Mouse (Mus musculus) gastrocnemius, postnatal 25 days (tissue): ENCODE measurements around the gene Ankrd13b. TPM values are rescaled to one million over a fixed set of nuclear protein-coding genes. Genes with fewer than 3 reads are reported as not detected.
"Not testable (repeated sequence)": the region's sequence is repeated elsewhere in the genome, so short reads cannot be mapped to it uniquely, and the experiment has no call there.

Experiments
- DNase-seq: peaks from one replicate; pipeline ENCODE4 v3.0.0; 2022
- long read RNA-seq, 2 experiments: library from polyadenylated mRNA; stranded (forward); transcript quantifications; one replicate each; pipeline ENCODE4 v2.0.0; 2021
- total RNA-seq, 2 experiments: library from RNA; stranded (reverse); gene quantifications; 1 replicate in 1 of 2; 2 replicates in 1 of 2; pipeline ENCODE4 v1.2.3; 2021

The Ankrd13b gene
- 1 to 10 TPM; 7.4 to 7.8 TPM for total RNA-seq
- long read RNA-seq, experiment 1, partial matches to known transcripts = 5 of 5 reads
- long read RNA-seq, experiment 1, other reads (novel, unspliced or antisense) = 0 of 5 reads
- long read RNA-seq, experiment 2, partial matches to known transcripts = 0 of 1 reads
- long read RNA-seq, experiment 2, other reads (novel, unspliced or antisense) = 1 of 1 reads

GRCm38 (mm10) chr11:77489591-77490235 is at the start of gene Ankrd13b:
TSS of gene Ankrd13b (minus strand) at chr11:77489678.
- peak; percentile 70 for DNase-seq

- no peak for DNase-seq
These were observed 42.8 kb upstream of the Ankrd13b start for GRCm38 (mm10) chr11:77532202-77532846.

GRCm38 (mm10) chr11:77530862-77531261 is 41.4 kb upstream of the Ankrd13b start:
- no peak for DNase-seq

- DNase-seq = no peak
These were observed 40.2 kb upstream of the Ankrd13b start for GRCm38 (mm10) chr11:77529644-77530043.

DNA sequence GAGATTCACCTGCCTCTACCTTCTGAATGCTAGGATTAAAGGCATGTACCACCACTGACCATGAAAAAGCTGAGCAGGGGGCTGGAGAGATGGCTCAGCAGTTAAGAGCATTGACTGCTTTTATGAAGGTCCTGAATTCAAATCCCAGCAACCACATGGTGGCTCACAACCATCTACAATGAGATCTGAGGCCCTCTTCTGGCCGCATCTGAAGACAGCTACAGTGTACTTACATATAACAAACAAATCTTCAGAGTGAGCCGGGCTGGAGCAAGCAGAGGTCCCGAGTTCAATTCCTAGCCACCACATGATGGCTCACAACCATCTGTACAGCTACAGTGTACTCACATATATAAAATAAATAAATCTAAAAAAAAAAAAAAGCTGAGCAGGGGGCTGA is 38.9 kb upstream of the Ankrd13b start:
- not testable (repeated sequence) for DNase-seq

DNA sequence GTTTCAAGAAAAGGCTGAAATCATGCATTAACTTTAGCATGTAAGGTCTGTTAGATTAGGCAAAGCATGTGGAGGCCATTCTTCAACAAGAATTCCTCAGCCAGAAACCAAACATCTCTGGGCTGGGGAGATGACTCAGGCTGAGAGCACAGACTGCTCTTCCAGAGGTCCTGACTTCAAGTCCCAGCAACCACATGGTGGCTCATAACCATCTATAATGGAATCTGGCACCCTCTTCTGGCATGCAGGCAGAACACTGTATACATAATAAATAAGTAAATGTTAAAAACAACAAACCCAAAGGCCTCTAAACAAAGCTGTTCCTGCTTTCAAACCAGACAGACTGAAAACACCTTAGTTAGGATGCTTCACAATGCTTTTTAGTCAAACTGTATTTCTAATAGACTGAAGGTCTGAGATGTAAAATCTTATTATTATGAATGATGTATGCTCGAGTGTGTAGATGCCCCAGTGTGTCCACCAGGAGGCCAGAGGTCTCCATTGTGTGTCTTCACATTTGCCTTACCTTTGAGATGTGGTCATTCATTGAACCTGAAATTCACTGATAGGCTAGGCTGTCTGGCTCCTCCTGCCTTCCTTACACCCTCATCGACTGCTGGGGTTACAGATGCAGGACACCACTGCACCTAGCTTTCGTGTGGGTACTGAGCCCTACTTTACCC is 36.5 kb upstream of the Ankrd13b start:
- DNase-seq = no peak

DNA sequence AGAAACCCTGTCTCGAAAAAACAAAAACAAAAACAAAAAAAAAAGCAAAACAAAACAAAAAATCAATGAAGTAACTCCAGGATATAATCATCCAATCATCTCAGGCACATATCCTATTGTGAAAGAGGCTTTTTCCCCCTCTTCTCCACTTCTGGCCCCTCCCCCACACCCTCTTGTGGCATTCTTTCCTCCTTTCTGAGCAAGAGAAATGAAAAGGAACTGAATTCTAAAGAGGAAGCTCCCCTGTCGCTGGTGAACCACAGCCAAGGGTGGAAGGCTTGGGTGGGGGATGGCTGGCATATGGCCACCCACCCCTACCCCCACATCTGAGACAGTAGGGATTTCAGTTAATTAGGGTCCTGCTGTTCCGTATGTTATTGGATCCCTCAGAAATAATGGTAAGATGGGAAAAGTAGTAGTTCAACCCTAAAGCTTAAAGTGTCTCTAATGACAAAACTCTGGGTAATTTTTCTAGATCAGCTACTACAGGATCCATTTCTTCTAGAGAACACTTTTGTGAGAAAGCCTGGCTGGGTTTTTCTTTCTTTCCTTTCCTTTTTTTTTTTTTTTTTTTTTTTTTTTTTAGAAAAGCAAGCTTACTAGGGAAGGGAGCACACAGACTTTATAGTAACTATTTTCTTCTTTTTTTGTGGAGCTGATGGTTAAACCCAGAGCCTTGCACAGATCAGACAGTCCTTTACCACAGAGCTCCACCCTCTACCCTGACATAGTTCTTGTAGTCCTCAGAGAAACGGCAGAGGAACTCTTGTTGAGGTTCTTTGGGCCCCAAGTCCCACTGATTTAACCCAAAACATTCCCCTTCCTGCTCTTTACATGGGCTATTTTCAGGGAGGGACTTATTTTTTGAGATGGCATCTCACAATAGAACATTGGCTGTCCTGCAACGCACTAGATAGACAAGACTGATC is 31.4 kb upstream of the Ankrd13b start:
- peak; percentile 13 for DNase-seq

DNA sequence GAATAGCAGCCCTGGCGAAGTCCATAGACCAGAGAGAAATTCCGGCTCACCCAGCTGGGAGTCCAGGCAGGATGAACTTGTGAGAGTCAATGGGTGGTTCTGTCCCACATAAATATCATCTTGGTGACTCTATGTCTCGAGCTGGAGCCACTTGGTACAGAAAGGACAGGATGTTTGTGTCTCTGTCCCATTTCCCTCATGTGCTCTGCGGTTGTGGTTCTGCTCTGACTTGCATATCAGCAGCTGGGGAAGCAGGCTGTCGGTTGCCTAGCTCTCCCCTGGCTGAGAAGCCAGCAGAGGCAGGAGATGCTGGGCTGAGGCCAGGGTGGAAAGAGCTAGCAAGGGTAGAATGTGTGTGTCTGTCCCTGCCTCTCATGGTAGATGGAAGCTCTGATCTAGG is 29.6 kb upstream of the Ankrd13b start, which contains the start of gene Gm10392:
Gene Gm10392, minus strand, starts transcription at position 156 of the 400 bp plus-strand sequence.
- DNase-seq = peak; percentile 42

DNA sequence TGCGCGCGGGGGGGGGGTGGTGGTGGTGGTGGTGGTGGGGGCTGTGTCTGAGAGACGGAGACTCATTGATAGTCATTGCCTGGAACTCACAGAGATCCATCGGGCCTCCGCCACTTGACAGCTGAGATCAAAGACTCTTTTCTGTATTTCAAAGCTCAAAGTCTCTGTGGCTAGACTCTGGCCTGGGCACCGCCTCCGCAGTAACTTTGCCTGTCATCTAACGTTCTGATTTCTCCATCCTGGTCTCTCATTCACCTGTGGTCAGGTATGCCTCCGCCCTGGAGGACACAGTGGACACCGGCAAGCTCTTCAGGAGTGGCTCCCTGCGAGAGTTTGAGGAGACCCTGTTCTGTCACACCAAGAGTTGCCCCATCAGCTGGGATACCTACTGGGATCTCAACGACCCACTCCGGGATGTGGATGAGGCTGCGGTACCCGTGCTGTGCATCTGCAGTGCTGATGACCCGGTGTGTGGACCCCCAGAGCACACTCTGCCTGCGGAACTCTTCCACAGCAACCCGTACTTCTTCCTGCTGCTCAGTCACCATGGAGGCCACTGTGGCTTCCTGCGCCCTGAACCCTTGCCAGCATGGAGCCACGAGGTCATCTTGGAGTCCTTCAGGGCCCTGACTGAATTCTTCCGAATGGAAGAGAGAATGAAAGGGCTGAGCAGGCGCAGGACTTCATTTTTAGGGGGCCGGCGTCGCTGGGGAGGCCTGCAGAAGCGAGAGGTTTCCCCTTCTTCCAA is 28.7 kb upstream of the Ankrd13b start:
- no peak for DNase-seq

DNA sequence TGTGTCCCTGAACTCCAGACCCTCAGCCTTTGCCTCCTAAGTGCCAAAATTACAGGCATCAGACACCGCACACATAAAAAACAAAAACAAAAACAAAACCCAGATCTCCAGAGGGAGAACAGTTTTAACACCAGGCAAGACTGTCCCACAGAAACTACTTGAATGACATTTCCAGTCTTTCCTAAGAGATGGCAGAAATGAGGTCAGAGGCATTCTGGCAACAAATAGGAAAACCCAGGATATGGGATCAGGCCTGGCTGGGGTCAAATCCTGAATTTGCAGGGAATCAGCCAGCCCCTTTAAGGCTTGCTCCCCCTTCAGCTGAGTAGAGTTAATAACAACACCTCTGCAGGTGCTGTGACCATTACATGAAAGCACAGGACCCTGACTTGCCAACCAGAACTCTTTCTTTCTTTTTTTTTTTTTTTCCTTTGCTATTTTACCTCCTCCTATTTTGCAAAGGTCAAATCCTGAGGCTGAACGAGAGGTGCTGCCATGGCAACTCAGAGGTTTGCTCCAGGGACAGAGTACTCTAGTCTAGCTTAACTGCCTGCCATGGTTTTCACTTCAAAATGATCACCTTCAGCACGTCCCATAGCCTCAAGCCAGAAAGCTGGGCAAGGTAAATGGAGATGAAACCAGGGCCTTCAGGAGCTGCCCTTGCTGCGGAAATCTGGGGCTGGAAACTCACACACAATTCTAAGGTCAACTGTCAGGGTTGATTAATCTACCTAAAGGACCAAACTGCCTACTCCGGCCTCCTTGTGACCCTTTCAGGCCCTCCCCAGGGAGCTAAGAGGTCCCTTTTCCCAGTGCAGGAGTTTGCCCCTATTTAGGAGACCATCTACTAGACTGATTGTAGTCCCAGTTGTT is 27.3 kb upstream of the Ankrd13b start:
- no peak for DNase-seq

- peak; percentile 20 for DNase-seq
These were observed 26.4 kb upstream of the Ankrd13b start, which contains the start of gene Trp53i13 for GRCm38 (mm10) chr11:77515637-77516552. TSS of gene Trp53i13 (minus strand) at chr11:77515980.

- peak; percentile 86 for DNase-seq
These were observed 25.6 kb upstream of the Ankrd13b start, which contains the start of gene Abhd15 for GRCm38 (mm10) chr11:77514832-77515636. TSS of gene Abhd15 (plus strand) at chr11:77515121.

GRCm38 (mm10) chr11:77514281-77514831 is 24.9 kb upstream of the Ankrd13b start:
- peak; percentile 18 for DNase-seq

GRCm38 (mm10) chr11:77513811-77514170 is 24.3 kb upstream of the Ankrd13b start:
- DNase-seq = no peak

DNA sequence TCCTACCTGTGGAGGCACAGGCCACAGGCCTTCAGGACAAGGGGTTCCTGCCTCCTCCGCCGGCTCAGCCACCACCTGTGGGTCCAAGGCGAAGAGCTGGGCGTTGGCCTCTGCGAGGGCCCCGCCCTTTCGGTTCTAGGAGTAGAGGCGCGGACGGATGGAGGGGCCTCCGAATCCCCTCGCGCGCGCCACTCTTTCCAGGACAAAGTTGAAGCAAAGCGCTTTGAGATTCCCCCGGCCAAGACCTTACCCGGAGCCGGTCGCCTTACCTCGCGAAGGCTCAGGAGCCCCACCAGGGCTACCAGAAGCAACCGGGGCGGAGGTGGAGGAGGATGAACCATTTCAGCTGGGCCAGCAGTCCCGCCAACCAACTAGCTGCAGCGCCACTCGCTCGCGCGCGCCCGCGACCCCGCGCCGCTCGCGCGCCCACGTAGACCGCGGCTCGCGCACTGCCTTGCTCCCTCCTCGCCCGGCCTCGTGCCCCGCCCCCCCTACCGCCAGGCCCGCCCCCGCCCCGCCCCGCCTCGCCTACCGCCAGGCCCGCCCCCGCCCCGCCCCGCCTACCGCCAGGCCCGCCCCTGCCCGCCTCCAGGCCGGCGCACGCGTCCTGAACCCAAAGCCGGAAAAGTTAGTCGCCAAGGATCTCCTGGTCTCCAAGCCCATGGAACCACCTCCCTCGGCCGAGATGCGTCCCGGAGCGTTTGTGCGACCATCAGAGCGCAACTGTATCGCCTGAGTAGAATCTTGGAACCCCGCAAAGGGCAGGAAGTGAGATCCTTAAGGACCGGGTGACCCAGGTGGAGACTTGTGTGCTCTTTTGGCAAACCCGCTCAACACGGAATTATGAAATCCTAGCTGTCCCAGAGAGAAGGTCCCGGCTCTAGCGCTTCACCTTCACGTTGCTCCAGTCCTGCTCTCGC is 23.7 kb upstream of the Ankrd13b start:
- DNase-seq = peak; percentile 90

- no peak for DNase-seq
These were observed 21.9 kb upstream of the Ankrd13b start for GRCm38 (mm10) chr11:77511336-77511735.
